Mouse (Mus musculus): ENCODE results near the gene Slc22a12. TPM values are rescaled to one million over a fixed set of nuclear protein-coding genes. Genes with fewer than 3 reads are reported as not detected.

Gene Slc22a12
- polyA plus RNA-seq, 1 experiment from 2014 or later: not detected

DNA sequence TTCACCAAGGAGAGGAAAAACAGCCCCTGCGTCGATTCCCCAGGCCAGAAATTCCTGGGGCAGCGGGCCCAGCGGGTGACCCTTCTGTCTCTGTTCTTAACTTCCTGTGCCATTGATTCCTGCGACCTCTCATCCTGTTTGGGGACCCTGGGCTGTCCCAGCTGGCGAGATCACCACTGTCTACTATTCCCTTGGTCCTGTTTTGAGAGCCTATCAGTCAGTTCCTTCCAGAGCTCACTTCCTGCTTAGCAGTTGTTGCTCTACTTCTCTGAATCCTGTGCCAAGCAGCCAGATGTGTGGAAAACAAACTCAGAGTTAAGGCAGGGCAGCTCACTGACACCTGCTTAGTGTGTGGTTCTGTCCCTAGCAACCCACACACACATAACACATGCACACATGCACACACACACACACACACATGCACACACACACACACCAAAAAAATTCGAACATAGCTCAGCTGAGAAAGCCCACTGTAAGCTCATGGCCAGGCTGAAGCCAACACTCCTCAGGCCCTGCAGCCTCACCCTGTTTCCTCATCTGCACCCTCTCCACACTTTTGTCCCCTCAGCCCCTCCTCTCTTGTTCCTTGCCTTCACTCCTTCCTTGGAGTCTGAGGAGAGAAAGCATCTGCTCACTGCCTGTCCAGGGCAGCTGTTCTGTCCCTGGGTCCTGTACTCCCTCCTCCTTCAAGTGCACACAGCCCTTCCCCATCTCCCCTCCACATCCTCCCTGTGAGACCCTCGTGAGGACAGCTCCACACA is 11.2 kb upstream of the Slc22a12 start:
- Histone ChIP-seq H3K4me1 (replicated peaks; ENCODE audit: control insufficient read depth, insufficient read depth, low read length) (peaks cover 9% of the 10 kb centered on the region), H3K9ac (replicated peaks; ENCODE audit: low read depth, low read length) (no peak overlapping the region), H3K36me3 (ENCODE audit: control insufficient read depth, insufficient read depth) (no peaks in the 10 kb centered on the region), H3K4me2 (ENCODE audit: low read length) (no peak overlapping the region), H3K9me3 (ENCODE audit: control insufficient read depth, low read length) (no peaks in the 10 kb centered on the region), H3K4me3 (replicated peaks; ENCODE audit: low read length) (no peak overlapping the region), H3K27ac (ENCODE audit: low read length) (no peak overlapping the region), H3K27me3 (replicated peaks; ENCODE audit: control insufficient read depth, insufficient read depth, low read length) (no peaks in the 10 kb centered on the region)
- 44% methylated on average over 8 of the region's 8 CpGs for WGBS
- no peak for ATAC-seq

DNA sequence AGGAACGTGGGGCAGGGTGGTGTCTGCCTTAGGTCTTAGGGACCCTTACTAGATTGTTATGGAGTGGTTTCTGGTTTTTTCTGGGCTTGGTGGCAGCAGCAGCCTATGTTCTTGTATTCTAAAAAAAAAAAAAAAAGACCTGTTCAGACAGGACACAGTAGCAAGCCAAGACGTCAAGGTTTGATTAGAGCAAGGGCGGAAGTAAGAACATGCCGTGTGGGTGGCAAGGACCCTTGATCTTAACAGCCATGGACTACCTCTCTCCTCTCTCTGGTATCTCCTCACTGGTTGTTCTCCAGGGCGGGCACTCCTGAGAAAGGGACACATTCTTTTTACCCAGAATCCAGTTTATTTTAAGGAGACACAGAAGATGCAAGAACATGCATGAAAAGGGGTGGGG is 10.3 kb upstream of the Slc22a12 start:
- ATAC-seq: no peak
- H3K4me1 ChIP-seq (replicated peaks; ENCODE audit: control insufficient read depth, insufficient read depth, low read length): peaks cover 16% of the 10 kb centered on the region

DNA sequence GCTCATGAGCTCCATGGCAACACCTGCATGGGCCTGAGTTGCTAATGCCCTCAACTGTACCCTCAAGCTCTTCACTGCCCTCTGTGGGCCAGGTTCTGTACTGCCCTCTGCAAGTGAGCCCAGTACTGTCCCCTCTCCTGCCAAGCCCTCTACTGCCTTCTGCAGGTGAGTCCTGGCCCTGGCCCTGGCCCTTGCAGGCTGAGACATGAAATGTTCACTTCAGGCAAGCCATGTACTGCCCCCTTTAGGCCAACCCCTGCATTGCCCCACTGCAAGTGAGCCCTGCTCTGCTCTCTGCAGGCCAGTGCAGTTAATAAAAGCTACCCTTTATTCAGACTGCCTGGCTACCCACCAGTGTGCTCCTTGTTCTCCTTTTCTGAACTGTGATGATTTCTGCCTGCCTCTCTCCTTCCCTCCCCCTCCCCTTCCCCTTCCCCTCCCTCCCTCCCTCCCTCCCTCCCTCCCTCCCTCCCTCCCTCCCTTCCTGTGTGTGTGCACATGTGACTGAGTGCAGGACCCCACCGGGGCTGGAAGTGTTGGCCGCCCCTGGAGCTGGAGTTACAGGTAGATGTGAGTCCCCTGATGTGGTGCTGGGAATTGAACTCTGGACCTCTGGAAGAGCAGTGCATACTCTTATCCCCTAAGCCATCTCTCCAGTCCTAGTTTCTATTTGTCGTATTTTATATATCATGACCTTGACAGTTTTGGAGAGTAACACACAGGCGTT is 9.6 kb upstream of the Slc22a12 start:
- no peaks in the 10 kb centered on the region for H3K36me3 ChIP-seq (ENCODE audit: control insufficient read depth, insufficient read depth)

More for the DNA sequence above, 10.3 kb upstream of the Slc22a12 start:
- Histone ChIP-seq H3K4me2 (ENCODE audit: low read length) (no peak overlapping the region), H3K27ac (ENCODE audit: low read length) (no peak overlapping the region), H3K9me3 (ENCODE audit: control insufficient read depth, low read length) (no peaks in the 10 kb centered on the region), H3K36me3 (ENCODE audit: control insufficient read depth, insufficient read depth) (no peaks in the 10 kb centered on the region), H3K27me3 (replicated peaks; ENCODE audit: control insufficient read depth, insufficient read depth, low read length) (no peaks in the 10 kb centered on the region), H3K4me3 (replicated peaks; ENCODE audit: low read length) (no peak overlapping the region), H3K9ac (replicated peaks; ENCODE audit: low read depth, low read length) (no peak overlapping the region)
- 86% methylated on average over 5 of the region's 5 CpGs for WGBS

GRCm38 (mm10) chr19:6551215-6551614 is 8.4 kb upstream of the Slc22a12 start:
- H3K4me1 ChIP-seq (replicated peaks; ENCODE audit: control insufficient read depth, insufficient read depth, low read length): peaks cover 16% of the 10 kb centered on the region
- no peaks in the 10 kb centered on the region for H3K27me3 ChIP-seq (replicated peaks; ENCODE audit: control insufficient read depth, insufficient read depth, low read length)
- H3K9ac ChIP-seq (replicated peaks; ENCODE audit: low read depth, low read length): no peak overlapping the region
- no peak overlapping the region for H3K4me3 ChIP-seq (replicated peaks; ENCODE audit: low read length)
- H3K36me3 ChIP-seq (ENCODE audit: control insufficient read depth, insufficient read depth): no peaks in the 10 kb centered on the region
- no peak overlapping the region for H3K4me2 ChIP-seq (ENCODE audit: low read length)
- WGBS: 65% methylated on average over 4 of the region's 4 CpGs
- no peak overlapping the region for H3K27ac ChIP-seq (ENCODE audit: low read length)
- no peaks in the 10 kb centered on the region for H3K9me3 ChIP-seq (ENCODE audit: control insufficient read depth, low read length)
- no peak for ATAC-seq

More for the DNA sequence above, 9.6 kb upstream of the Slc22a12 start:
- WGBS: 84% methylated on average over 4 of the region's 4 CpGs
- Histone ChIP-seq H3K4me1 (replicated peaks; ENCODE audit: control insufficient read depth, insufficient read depth, low read length) (peaks cover 16% of the 10 kb centered on the region), H3K27ac (ENCODE audit: low read length) (no peak overlapping the region), H3K4me2 (ENCODE audit: low read length) (no peak overlapping the region), H3K9ac (replicated peaks; ENCODE audit: low read depth, low read length) (no peak overlapping the region), H3K27me3 (replicated peaks; ENCODE audit: control insufficient read depth, insufficient read depth, low read length) (no peaks in the 10 kb centered on the region), H3K9me3 (ENCODE audit: control insufficient read depth, low read length) (no peaks in the 10 kb centered on the region), H3K4me3 (replicated peaks; ENCODE audit: low read length) (no peak overlapping the region)
- ATAC-seq: no peak

DNA sequence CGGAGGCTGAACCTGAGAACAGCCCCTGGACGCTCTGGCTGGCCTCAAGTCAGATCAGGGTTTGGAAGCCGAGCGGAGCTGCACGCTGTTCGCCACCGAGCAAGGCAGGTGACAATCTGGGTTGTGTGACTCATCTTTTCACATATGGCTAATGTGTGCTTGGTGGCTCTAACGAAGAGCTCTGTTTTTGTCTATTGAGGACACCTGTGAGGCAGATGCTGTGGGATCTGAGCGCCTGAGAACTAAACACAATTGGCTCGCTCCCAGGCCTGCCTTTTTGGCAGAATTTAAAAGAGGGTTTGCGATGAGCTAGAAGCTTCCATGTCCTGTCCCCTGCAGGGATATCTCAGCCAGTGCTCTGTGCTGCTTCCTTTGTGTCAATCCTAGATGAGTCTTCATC is 6.7 kb upstream of the Slc22a12 start:
- no peaks in the 10 kb centered on the region for H3K9me3 ChIP-seq (ENCODE audit: control insufficient read depth, low read length)
- peak overlapping the region; percentile 7; the same call in 1 of the 2 replicates for H3K27ac ChIP-seq (ENCODE audit: low read length)
- H3K36me3 ChIP-seq (ENCODE audit: control insufficient read depth, insufficient read depth): no peaks in the 10 kb centered on the region
- H3K4me3 ChIP-seq (replicated peaks; ENCODE audit: low read length): no peak overlapping the region
- 60% methylated on average over 11 of the region's 11 CpGs for WGBS
- H3K27me3 ChIP-seq (replicated peaks; ENCODE audit: control insufficient read depth, insufficient read depth, low read length): no peaks in the 10 kb centered on the region
- H3K4me2 ChIP-seq (ENCODE audit: low read length): no peak overlapping the region
- no peak for ATAC-seq
- peaks cover 16% of the 10 kb centered on the region for H3K4me1 ChIP-seq (replicated peaks; ENCODE audit: control insufficient read depth, insufficient read depth, low read length)
- H3K9ac ChIP-seq (replicated peaks; ENCODE audit: low read depth, low read length): 0 out of 2 replicates have a peak overlapping the region, but pooled peaks have one; percentile 2

DNA sequence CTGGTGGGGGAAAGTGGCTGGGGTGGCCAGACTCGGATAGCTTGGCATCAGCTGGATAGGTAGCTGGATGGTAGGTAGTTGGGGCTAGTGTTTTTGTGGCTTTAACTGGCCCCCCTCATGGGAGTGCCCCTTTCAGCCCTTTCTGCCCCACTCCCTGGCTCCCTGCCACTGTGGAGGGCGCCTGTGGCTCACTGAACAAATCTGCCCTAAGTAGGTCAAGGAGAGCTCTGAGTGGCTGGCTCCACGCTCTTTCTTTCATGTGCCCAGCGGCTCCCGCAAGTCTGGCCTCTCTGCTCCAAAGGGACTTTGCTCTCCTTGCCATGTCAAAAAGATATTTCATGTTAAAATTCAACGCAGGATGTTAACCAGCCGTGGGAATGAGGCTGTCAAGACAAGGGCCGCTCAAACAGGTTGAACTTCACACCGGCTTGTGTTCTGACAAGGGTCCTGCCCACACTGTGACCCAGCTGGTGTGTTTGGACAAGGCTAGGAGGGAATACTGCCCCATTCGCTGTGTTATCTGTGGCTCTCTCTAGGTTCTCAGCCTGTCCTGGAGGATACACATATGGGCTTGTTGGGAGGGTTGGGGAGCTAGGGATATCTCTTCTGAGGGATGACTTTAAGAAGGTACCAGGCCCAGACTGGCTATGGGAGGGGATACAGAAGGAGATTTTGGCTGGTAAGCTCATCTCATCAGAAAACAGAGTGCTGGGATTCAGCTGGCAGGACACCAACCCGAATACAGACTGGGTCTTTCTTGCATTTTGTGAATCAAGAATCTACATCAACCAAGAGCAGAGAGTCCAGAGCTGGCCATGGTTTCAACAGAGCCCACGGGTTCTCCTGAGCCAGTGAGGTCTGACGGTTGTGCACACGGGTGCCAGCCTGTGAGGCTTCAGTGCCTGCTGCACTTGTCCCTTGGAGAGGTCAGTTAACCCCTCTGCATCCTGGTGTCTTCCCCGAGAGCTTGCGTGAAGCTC is 5.9 kb upstream of the Slc22a12 start:
- Histone ChIP-seq H3K27ac (ENCODE audit: low read length) (no peak overlapping the region), H3K36me3 (ENCODE audit: control insufficient read depth, insufficient read depth) (no peaks in the 10 kb centered on the region), H3K9ac (replicated peaks; ENCODE audit: low read depth, low read length) (0 out of 2 replicates have a peak overlapping the region, but pooled peaks have one; percentile 2), H3K27me3 (replicated peaks; ENCODE audit: control insufficient read depth, insufficient read depth, low read length) (no peaks in the 10 kb centered on the region), H3K4me3 (replicated peaks; ENCODE audit: low read length) (no peak overlapping the region), H3K9me3 (ENCODE audit: control insufficient read depth, low read length) (no peaks in the 10 kb centered on the region), H3K4me1 (replicated peaks; ENCODE audit: control insufficient read depth, insufficient read depth, low read length) (peaks cover 16% of the 10 kb centered on the region), H3K4me2 (ENCODE audit: low read length) (no peak overlapping the region)
- no peak; the same call in 1 of the 2 replicates for ATAC-seq
- WGBS: 57% methylated on average over 16 of the region's 16 CpGs

- H3K4me3 ChIP-seq (replicated peaks; ENCODE audit: low read length): no peak overlapping the region
- H3K4me1 ChIP-seq (replicated peaks; ENCODE audit: control insufficient read depth, insufficient read depth, low read length): peaks cover 16% of the 10 kb centered on the region
- no peak overlapping the region for H3K9ac ChIP-seq (replicated peaks; ENCODE audit: low read depth, low read length)
- WGBS: 87% methylated on average over 5 of the region's 5 CpGs
- no peak for ATAC-seq
- H3K9me3 ChIP-seq (ENCODE audit: control insufficient read depth, low read length): no peaks in the 10 kb centered on the region
- no peak overlapping the region for H3K4me2 ChIP-seq (ENCODE audit: low read length)
- H3K36me3 ChIP-seq (ENCODE audit: control insufficient read depth, insufficient read depth): no peaks in the 10 kb centered on the region
- no peak overlapping the region for H3K27ac ChIP-seq (ENCODE audit: low read length)
- no peaks in the 10 kb centered on the region for H3K27me3 ChIP-seq (replicated peaks; ENCODE audit: control insufficient read depth, insufficient read depth, low read length)
Measured at GRCm38 (mm10) chr19:6547801-6548200, 5.0 kb upstream of the Slc22a12 start.

- Histone ChIP-seq H3K4me3 (replicated peaks; ENCODE audit: low read length) (no peak overlapping the region), H3K9me3 (ENCODE audit: control insufficient read depth, low read length) (no peaks in the 10 kb centered on the region), H3K36me3 (ENCODE audit: control insufficient read depth, insufficient read depth) (no peaks in the 10 kb centered on the region), H3K4me1 (replicated peaks; ENCODE audit: control insufficient read depth, insufficient read depth, low read length) (peaks cover 16% of the 10 kb centered on the region), H3K27me3 (replicated peaks; ENCODE audit: control insufficient read depth, insufficient read depth, low read length) (no peaks in the 10 kb centered on the region), H3K27ac (ENCODE audit: low read length) (no peak overlapping the region), H3K9ac (replicated peaks; ENCODE audit: low read depth, low read length) (no peak overlapping the region), H3K4me2 (ENCODE audit: low read length) (no peak overlapping the region)
- no peak for ATAC-seq
- WGBS: 46% methylated on average over 1 of the region's 1 CpGs
Measured at GRCm38 (mm10) chr19:6546096-6546495, 3.3 kb upstream of the Slc22a12 start.

DNA sequence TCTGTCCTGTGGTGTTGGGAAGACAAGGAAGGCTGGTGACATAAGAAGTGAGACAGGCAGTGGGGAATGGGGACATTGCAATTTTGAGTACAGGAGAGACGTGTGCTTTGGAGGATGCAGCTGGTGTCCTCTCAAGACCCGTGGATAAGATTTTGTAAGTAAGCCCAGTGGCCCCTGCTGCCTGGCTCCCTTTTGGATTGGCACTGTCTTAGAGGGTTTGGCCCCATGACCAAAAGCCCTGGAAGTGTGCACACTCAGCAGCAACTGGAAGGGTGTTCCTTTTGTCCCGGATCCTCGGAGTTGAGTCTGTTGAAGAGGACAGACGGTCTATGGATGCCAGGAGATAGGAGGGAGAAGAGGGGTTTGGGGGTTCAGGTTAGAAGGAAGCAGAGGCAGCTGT is 2.6 kb upstream of the Slc22a12 start:
- H3K4me1 ChIP-seq (replicated peaks; ENCODE audit: control insufficient read depth, insufficient read depth, low read length): peaks cover 16% of the 10 kb centered on the region
- no peak overlapping the region for H3K27ac ChIP-seq (ENCODE audit: low read length)
- no peak overlapping the region for H3K4me3 ChIP-seq (replicated peaks; ENCODE audit: low read length)
- H3K9me3 ChIP-seq (ENCODE audit: control insufficient read depth, low read length): no peaks in the 10 kb centered on the region
- H3K27me3 ChIP-seq (replicated peaks; ENCODE audit: control insufficient read depth, insufficient read depth, low read length): no peaks in the 10 kb centered on the region
- 90% methylated on average over 5 of the region's 5 CpGs for WGBS
- H3K9ac ChIP-seq (replicated peaks; ENCODE audit: low read depth, low read length): no peak overlapping the region
- ATAC-seq: no peak
- no peak overlapping the region for H3K4me2 ChIP-seq (ENCODE audit: low read length)
- no peaks in the 10 kb centered on the region for H3K36me3 ChIP-seq (ENCODE audit: control insufficient read depth, insufficient read depth)

Measured in forebrain, embryonic 16.5 days (tissue).